Mouse (Mus musculus) CH12.LX (cell line): Measurements from ENCODE around the gene Arhgef6. TPM values are rescaled to one million over a fixed set of nuclear protein-coding genes. Genes with fewer than 3 reads are reported as not detected.

Experiments used
- DNase-seq: peaks from one replicate; pipeline ENCODE4 v3.0.0-alpha.2; 2013; ENCODE audit errors: extremely low read depth
- H3K27ac ChIP-seq: 2 replicates; pipeline ENCODE4 v1.5.1; 2012; ENCODE audit warnings: low read depth, mild to moderate bottlenecking, control low read depth, moderate library complexity; ENCODE audit not compliant: insufficient read depth
- H3K27me3 ChIP-seq: replicated peaks from 2 replicates; pipeline ENCODE3; 2012; ENCODE audit warnings: inconsistent platforms
- H3K36me3 ChIP-seq, 2 experiments: replicated peaks in 1 of 2; 2 replicates each; pipeline versions ENCODE3 to v1.6.1; 2012; ENCODE audit warnings: inconsistent platforms in 1 of 2, low read length in 1 of 2, mild to moderate bottlenecking in 1 of 2, mixed read lengths in 1 of 2, moderate library complexity in 1 of 2; ENCODE audit not compliant: control insufficient read depth in 1 of 2, insufficient read depth in 1 of 2
- H3K4me1 ChIP-seq, 2 experiments: 2 replicates each; pipeline ENCODE4 v1.6.1; 2012; ENCODE audit warnings: inconsistent platforms in 1 of 2, moderate library complexity in 1 of 2; ENCODE audit not compliant: insufficient read depth in 2 of 2, control insufficient read depth in 1 of 2
- H3K4me2 ChIP-seq: 2 replicates; pipeline ENCODE4 v1.6.1; 2012; ENCODE audit warnings: low read depth, mild to moderate bottlenecking, control low read depth; ENCODE audit not compliant: poor library complexity, insufficient read depth, severe bottlenecking
- H3K4me3 ChIP-seq, 3 experiments: fragments of 150-350 bp in 1 of 3; sonication (generic) in 1 of 3; replicated peaks in 1 of 3; 2 replicates each; pipeline versions ENCODE3 to v1.5.1; 2011 to 2012; ENCODE audit warnings: low read depth in 2 of 3, low read length in 2 of 3, mild to moderate bottlenecking in 2 of 3, moderate library complexity in 2 of 3, control low read depth in 1 of 3, improper control_type of control experiment in 1 of 3, inconsistent platforms in 1 of 3, mixed read lengths in 1 of 3; ENCODE audit not compliant: poor library complexity in 1 of 3
- H3K79me2 ChIP-seq: replicated peaks from 2 replicates; pipeline ENCODE4 v1.6.1; 2012; ENCODE audit warnings: mild to moderate bottlenecking, moderate library complexity; ENCODE audit not compliant: control insufficient read depth, poor library complexity, insufficient read depth, severe bottlenecking; ENCODE audit errors: extremely low read depth
- H3K9ac ChIP-seq: 2 replicates; pipeline ENCODE4 v1.6.1; 2012; ENCODE audit warnings: low read depth, mild to moderate bottlenecking, control low read depth, moderate library complexity; ENCODE audit not compliant: insufficient read depth
- H3K9me3 ChIP-seq: replicated peaks from 2 replicates; pipeline ENCODE3; 2012; ENCODE audit warnings: low read length, inconsistent platforms, mixed read lengths
- CHD1 ChIP-seq: IDR thresholded peaks from 2 replicates; pipeline ENCODE4 v1.6.1; 2012; ENCODE audit warnings: low read depth, low read length, improper control_type of control experiment, inconsistent platforms
- CHD2 ChIP-seq: IDR thresholded peaks from 2 replicates; pipeline ENCODE4 v1.6.1; 2011; ENCODE audit warnings: low read length, improper control_type of control experiment
- CTCF ChIP-seq, 2 experiments: IDR thresholded peaks in 1 of 2; conservative IDR thresholded peaks in 1 of 2; 2 replicates each; pipeline ENCODE4 v1.5.1; 2011 to 2012; ENCODE audit warnings: low read depth in 2 of 2, low read length in 2 of 2, improper control_type of control experiment in 1 of 2, inconsistent platforms in 1 of 2, mild to moderate bottlenecking in 1 of 2, moderate library complexity in 1 of 2
- ELF1 ChIP-seq: IDR thresholded peaks from 2 replicates; pipeline ENCODE4 v1.6.1; 2014; ENCODE audit warnings: low read depth, mild to moderate bottlenecking, inconsistent platforms, low read length, improper control_type of control experiment
- ETS1 ChIP-seq: conservative IDR thresholded peaks from 2 replicates; pipeline ENCODE4 v1.6.1; 2012; ENCODE audit warnings: low read depth, mild to moderate bottlenecking, inconsistent platforms, low read length, improper control_type of control experiment, moderate library complexity
- GABPA ChIP-seq: IDR thresholded peaks from 2 replicates; pipeline ENCODE4 v1.6.1; 2012; ENCODE audit warnings: low read depth, low read length, improper control_type of control experiment, inconsistent platforms; ENCODE audit not compliant: insufficient replicate concordance
- HCFC1 ChIP-seq: IDR thresholded peaks from 2 replicates; pipeline ENCODE4 v1.6.1; 2012; ENCODE audit warnings: low read depth, mild to moderate bottlenecking, inconsistent platforms, low read length, improper control_type of control experiment
- KAT2A ChIP-seq: IDR thresholded peaks from 2 replicates; pipeline ENCODE4 v1.6.1; 2012; ENCODE audit warnings: low read length, improper control_type of control experiment, inconsistent platforms; ENCODE audit not compliant: insufficient replicate concordance
- MAFK ChIP-seq: IDR thresholded peaks from 2 replicates; pipeline ENCODE4 v1.6.1; 2011; ENCODE audit warnings: low read length, improper control_type of control experiment; ENCODE audit not compliant: insufficient replicate concordance
- MAX ChIP-seq: IDR thresholded peaks from 2 replicates; pipeline ENCODE4 v1.6.1; 2011; ENCODE audit warnings: low read length, improper control_type of control experiment
- MXI1 ChIP-seq: IDR thresholded peaks from 2 replicates; pipeline ENCODE4 v1.6.1; 2011; ENCODE audit warnings: mild to moderate bottlenecking, low read depth, low read length, improper control_type of control experiment
- MYC ChIP-seq: IDR thresholded peaks from 2 replicates; pipeline ENCODE4 v1.6.1; 2011; ENCODE audit warnings: low read depth, mild to moderate bottlenecking, improper control_type of control experiment, low read length
- NRF1 ChIP-seq: IDR thresholded peaks from 2 replicates; pipeline ENCODE4 v1.6.1; 2014; ENCODE audit warnings: low read depth, mild to moderate bottlenecking, inconsistent platforms, low read length, improper control_type of control experiment, moderate library complexity
- POLR2A ChIP-seq: IDR thresholded peaks from 2 replicates; pipeline ENCODE4 v1.6.1; 2011; ENCODE audit warnings: low read depth, mild to moderate bottlenecking, improper control_type of control experiment, low read length
- RAD21 ChIP-seq: IDR thresholded peaks from 2 replicates; pipeline ENCODE4 v1.6.1; 2011; ENCODE audit warnings: low read depth, mild to moderate bottlenecking, low read length, improper control_type of control experiment, moderate library complexity
- RCOR1 ChIP-seq: conservative IDR thresholded peaks from 2 replicates; pipeline ENCODE4 v1.6.1; 2012; ENCODE audit warnings: low read depth, mild to moderate bottlenecking, inconsistent platforms, low read length, improper control_type of control experiment
- SMC3 ChIP-seq: IDR thresholded peaks from 2 replicates; pipeline ENCODE4 v1.6.1; 2011; ENCODE audit warnings: low read depth, low read length, improper control_type of control experiment
- TCF12 ChIP-seq: IDR thresholded peaks from 2 replicates; pipeline ENCODE4 v1.6.1; 2014; ENCODE audit warnings: low read depth, mild to moderate bottlenecking, inconsistent platforms, low read length, improper control_type of control experiment
- ZC3H11A ChIP-seq: IDR thresholded peaks from 2 replicates; pipeline ENCODE4 v1.6.1; 2012; ENCODE audit warnings: low read depth, mild to moderate bottlenecking, inconsistent platforms, low read length, improper control_type of control experiment
- ZMIZ1 ChIP-seq: IDR thresholded peaks from 2 replicates; pipeline ENCODE4 v1.6.1; 2012; ENCODE audit warnings: low read depth, mild to moderate bottlenecking, inconsistent platforms, low read length, improper control_type of control experiment
- ZNF384 ChIP-seq: IDR thresholded peaks from 2 replicates; pipeline ENCODE4 v1.6.1; 2012; ENCODE audit warnings: low read depth, low read length, improper control_type of control experiment, inconsistent platforms
- dilution Hi-C: fragments of 300-500 bp; cut with MboI; formaldehyde crosslinking; loops from 2 replicates; pipeline ENCODE4 v1.14.3; 2020; ENCODE audit warnings: low sequenced_read_pairs; ENCODE audit not compliant: extremely low pct_unique_long_range_greater_than_20kb, extremely low pct_ligation_motif_present
- in situ Hi-C: fragments of 300-500 bp; cut with MboI; formaldehyde crosslinking; loops from 3 replicates; pipeline ENCODE4 v1.14.3; 2019; ENCODE audit warnings: low sequenced_read_pairs, low pct_ligation_motif_present, low pct_unique_long_range_greater_than_20kb, mixed read lengths
- polyA plus RNA-seq: library from polyadenylated mRNA; unstranded; fragments of >175 nt; gene quantifications from 2 replicates; pipeline ENCODE4 v1.2.1, GENCODE M21; 2012; ENCODE audit warnings: low read depth; ENCODE audit not compliant: insufficient read length
- total RNA-seq, 2 experiments: library from RNA; depleted of rRNA; stranded (reverse); fragments of 300-350 nt in 1 of 2; fragments of >200 nt in 1 of 2; gene quantifications; 2 replicates each; pipeline ENCODE4 v1.2.3; 2012 to 2014

Arhgef6 gene
- total and polyA plus RNA-seq, 3 experiments: 69.8 to 206 (median 162) TPM

- TF ChIP-seq TCF12: no peak
- no peak for TF ChIP-seq GABPA
- TF ChIP-seq CHD2: no peak
- no peak for TF ChIP-seq ETS1
- TF ChIP-seq ZNF384: no peak
- TF ChIP-seq ZMIZ1: no peak
- no peak for TF ChIP-seq NRF1
- TF ChIP-seq MYC: no peak
- TF ChIP-seq RCOR1: no peak
- TF ChIP-seq SMC3: no peak
- TF ChIP-seq MXI1: no peak
- TF ChIP-seq MAFK: no peak
- no peak for TF ChIP-seq CHD1
- no peak for TF ChIP-seq KAT2A
- TF ChIP-seq, all 38 proteins: peak for 0
- Histone ChIP-seq H3K27me3 (no peaks in the 10 kb centered on the region), H3K9me3 (no peaks in the 10 kb centered on the region), H3K4me1 (peaks cover 0 to 3% of the 10 kb centered on the region in 2 experiments; a peak in 1 of 4 replicates), H3K4me3 (no peak overlapping the region), H3K79me2 (no peaks in the 10 kb centered on the region), H3K4me2 (no peak overlapping the region; the same call in 1 of the 2 replicates), H3K36me3 (peaks cover 34 to 56% of the 10 kb centered on the region in 2 experiments), H3K9ac (no peak overlapping the region), H3K27ac (peak overlapping the region; percentile 14; the same call in 1 of the 2 replicates)
- dilution Hi-C loops: no loop called here
- in situ Hi-C loops: no loop called here
- no peak for DNase-seq
Observed at GRCm38 (mm10) chrX:57277560-57278335, 60.8 kb downstream of the Arhgef6 start.

- no peaks in the 10 kb centered on the region for H3K27me3 ChIP-seq
- in situ Hi-C loops: no loop called here
- peaks cover 4 to 18% of the 10 kb centered on the region in 2 experiments for H3K36me3 ChIP-seq
- H3K9ac ChIP-seq: no peak overlapping the region
- no peaks in the 10 kb centered on the region; the same call in 1 of the 2 replicates for H3K79me2 ChIP-seq
- peaks cover 3 to 41% of the 10 kb centered on the region in 2 experiments; a peak in 3 of 4 replicates for H3K4me1 ChIP-seq
- no peak overlapping the region for H3K4me3 ChIP-seq
- peak overlapping the region; percentile 66; the same call in 1 of the 2 replicates for H3K27ac ChIP-seq
- TF ChIP-seq CTCF (conservative IDR thresholded peaks at IDR 0.05 in 1 of 2, IDR thresholded peaks at IDR 0.05 in 1 of 2; ENCODE audit: low read depth in 2 of 2, low read length in 2 of 2): no peak
- no peak for TF ChIP-seq ZC3H11A
- no peak for TF ChIP-seq ELF1
- no peak for TF ChIP-seq MAX
- no peak for TF ChIP-seq CHD1
- TF ChIP-seq ZNF384: no peak
- no peak for TF ChIP-seq RAD21
- TF ChIP-seq HCFC1: no peak
- TF ChIP-seq KAT2A: no peak
- TF ChIP-seq CHD2: no peak
- TF ChIP-seq POLR2A: no peak
- TF ChIP-seq ETS1: no peak
- dilution Hi-C loops: no loop called here
- no peak for DNase-seq
- H3K9me3 ChIP-seq: no peaks in the 10 kb centered on the region
- H3K4me2 ChIP-seq: no peak overlapping the region
Observed at GRCm38 (mm10) chrX:57263515-57263914, 75.0 kb downstream of the Arhgef6 start.
